Mouse (Mus musculus): ENCODE data around the gene Prrx1. TPM values are rescaled to one million over a fixed set of nuclear protein-coding genes. Genes with fewer than 3 reads are reported as not detected.

Prrx1 gene
- polyA plus RNA-seq, 1 experiment from 2014 or later, result 16.5 TPM

DNA sequence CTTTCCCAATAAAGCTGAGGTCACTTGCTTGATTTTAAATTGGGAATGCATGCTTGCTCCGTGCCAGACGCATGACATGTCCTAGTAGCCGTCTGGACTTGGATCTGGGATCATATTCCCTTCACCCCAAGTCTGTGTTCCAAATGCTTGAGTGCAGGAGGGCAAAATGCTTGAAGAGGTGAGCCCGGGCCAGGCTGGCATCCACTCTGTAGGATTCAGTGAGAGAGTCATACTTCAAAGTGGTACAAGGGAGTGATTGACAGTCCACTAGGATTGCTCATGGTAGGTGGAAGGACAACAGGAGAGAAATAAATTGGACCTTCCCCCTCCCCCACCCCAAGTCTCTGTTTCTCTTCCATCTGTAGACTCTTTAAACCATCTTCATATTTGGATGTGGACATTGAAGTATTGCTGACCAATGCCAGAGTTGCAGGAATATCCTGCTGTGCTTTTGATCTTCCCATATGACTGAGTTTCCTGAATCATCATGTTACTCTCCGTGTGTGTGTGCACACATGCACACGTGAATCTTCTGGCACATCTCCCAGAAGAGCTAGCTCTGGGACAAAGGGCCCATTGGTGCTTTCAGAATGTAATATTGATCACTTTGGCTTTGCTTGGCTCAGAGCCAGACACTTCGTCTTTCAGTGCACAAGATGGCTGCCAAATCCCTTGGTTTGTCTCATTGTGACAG is 25.2 kb upstream of the Prrx1 start:
- Histone ChIP-seq H3K4me1 (no peaks in the 10 kb centered on the region), H3K9me3 (replicated peaks) (no peaks in the 10 kb centered on the region), H3K4me3 (no peak overlapping the region), H3K27ac (replicated peaks) (no peak overlapping the region), H3K27me3 (ENCODE audit: low read depth, poor library complexity, severe bottlenecking) (no peaks in the 10 kb centered on the region), H3K36me3 (no peaks in the 10 kb centered on the region)
- WGBS, result 81% methylated on average over 7 of the region's 7 CpGs
- no peak for DNase-seq (ENCODE audit: low spot score)

DNA sequence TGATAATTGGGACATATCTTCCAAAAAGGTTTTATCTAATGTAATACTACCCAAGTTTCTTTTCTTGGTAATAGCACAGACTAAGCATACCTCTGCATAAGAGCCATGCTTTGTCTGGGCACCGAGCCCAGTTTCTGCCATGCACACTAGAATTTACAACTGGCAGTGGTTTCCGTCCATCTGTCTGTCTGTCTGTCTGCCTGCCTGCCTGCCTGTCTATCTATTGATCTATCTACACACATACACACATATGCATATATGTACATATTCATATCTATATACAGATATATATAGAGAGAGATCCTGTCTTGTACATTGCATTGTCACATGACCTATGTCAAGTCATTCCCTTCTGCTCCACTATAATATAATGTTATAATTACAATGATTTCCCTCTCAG is 24.3 kb upstream of the Prrx1 start:
- H3K27ac ChIP-seq (replicated peaks), result no peak overlapping the region
- DNase-seq (ENCODE audit: low spot score), result no peak
- H3K36me3 ChIP-seq, result no peaks in the 10 kb centered on the region
- H3K27me3 ChIP-seq (ENCODE audit: low read depth, poor library complexity, severe bottlenecking), result no peaks in the 10 kb centered on the region
- no peaks in the 10 kb centered on the region for H3K4me1 ChIP-seq
- whole genome bisulfite sequencing, result 89% methylated on average over 2 of the region's 2 CpGs
- H3K9me3 ChIP-seq (replicated peaks), result no peaks in the 10 kb centered on the region
- no peak overlapping the region for H3K4me3 ChIP-seq

DNA sequence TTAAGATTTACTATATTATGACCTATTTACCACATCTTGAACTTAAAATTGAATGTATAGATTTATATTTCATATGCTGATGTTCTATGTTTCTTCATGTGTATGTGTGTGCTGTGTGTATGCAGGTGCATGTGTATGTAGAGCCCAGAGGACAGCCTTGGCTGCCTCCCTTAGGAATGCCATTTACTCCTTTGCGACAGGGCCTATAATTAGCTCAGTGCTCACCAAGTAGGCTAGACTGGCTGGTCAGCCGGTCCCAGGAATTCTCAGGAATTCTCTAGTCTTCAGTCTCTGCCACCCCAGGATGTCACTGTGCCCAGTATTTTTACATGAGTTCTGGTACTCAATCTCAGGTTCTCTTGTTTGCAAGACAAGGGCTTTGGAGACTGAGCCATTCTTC is 13.8 kb upstream of the Prrx1 start:
- Histone ChIP-seq H3K4me3 (no peak overlapping the region), H3K27ac (replicated peaks) (no peak overlapping the region), H3K4me1 (no peaks in the 10 kb centered on the region), H3K36me3 (no peaks in the 10 kb centered on the region), H3K27me3 (ENCODE audit: low read depth, poor library complexity, severe bottlenecking) (no peaks in the 10 kb centered on the region), H3K9me3 (replicated peaks) (no peaks in the 10 kb centered on the region)
- no peak for DNase-seq (ENCODE audit: low spot score)
- WGBS, result 77% methylated on average over 2 of the region's 2 CpGs

GRCm38 (mm10) chr1:163319669-163320571 is 6.4 kb upstream of the Prrx1 start:
- Histone ChIP-seq H3K9me3 (replicated peaks) (no peaks in the 10 kb centered on the region), H3K4me1 (peaks cover 4% of the 10 kb centered on the region), H3K27me3 (ENCODE audit: low read depth, poor library complexity, severe bottlenecking) (peaks cover 29% of the 10 kb centered on the region), H3K4me3 (no peak overlapping the region), H3K36me3 (no peaks in the 10 kb centered on the region), H3K27ac (replicated peaks) (no peak overlapping the region)
- no peak for DNase-seq (ENCODE audit: low spot score)
- 75% methylated on average over 3 of the region's 3 CpGs for WGBS

DNA sequence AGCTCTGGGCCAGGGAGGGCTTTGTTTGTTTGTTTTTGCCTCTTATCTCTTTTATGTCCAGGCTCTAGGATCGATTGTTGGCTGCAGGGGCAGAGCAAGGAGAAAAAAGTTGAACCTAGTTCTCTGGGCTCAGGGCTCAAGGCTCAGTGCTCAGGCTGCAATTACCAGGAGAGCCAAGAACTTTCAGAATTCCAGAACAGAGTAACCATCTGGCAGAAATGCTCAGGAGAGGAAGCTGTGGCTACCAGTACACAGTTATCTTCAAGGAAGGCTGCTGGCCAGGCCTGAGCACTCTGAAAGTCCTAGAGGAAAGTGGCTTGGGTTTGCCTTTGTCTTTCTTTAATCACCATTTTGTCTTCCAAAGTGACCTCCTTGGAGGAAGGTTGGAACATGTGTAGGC is 3.4 kb upstream of the Prrx1 start:
- H3K9me3 ChIP-seq (replicated peaks), result no peaks in the 10 kb centered on the region
- no peak overlapping the region for H3K27ac ChIP-seq (replicated peaks)
- no peak for DNase-seq (ENCODE audit: low spot score)
- no peaks in the 10 kb centered on the region for H3K36me3 ChIP-seq
- WGBS, result 46% methylated on average over 1 of the region's 1 CpGs
- peaks cover 59% of the 10 kb centered on the region for H3K27me3 ChIP-seq (ENCODE audit: low read depth, poor library complexity, severe bottlenecking)
- H3K4me1 ChIP-seq, result peaks cover 33% of the 10 kb centered on the region
- no peak overlapping the region for H3K4me3 ChIP-seq

DNA sequence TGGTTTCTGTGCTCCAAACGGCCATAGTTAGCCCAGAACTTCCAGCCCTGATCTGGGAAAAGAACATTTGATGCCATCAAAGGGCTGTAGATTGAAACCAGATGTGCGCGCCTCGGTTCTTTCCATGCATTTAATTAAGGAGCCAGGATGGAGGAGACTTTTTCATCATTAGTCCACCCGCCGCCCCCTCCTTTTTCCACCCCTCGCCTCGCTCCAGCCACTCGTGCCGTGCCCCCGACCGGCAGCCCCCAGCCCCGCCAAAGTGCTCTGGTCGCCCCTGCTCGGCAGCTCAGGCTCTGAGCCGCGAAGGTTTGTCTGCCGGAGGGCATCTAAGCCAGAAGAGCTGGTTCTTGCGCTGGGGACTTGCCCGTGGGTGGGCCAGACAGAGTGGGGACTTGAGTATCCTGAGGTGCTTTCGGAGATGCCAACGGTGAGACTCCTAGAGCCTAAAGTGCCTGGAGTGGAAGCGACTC is 1.4 kb upstream of the Prrx1 start:
- peak; percentile 55 for DNase-seq (ENCODE audit: low spot score)
- H3K36me3 ChIP-seq, result no peaks in the 10 kb centered on the region
- H3K27me3 ChIP-seq (ENCODE audit: low read depth, poor library complexity, severe bottlenecking), result peaks cover 80% of the 10 kb centered on the region
- H3K27ac ChIP-seq (replicated peaks), result peak overlapping the region; percentile 38; the same call in 1 of the 2 replicates
- under 1% methylated on average over 23 of the region's 23 CpGs for WGBS
- peak overlapping the region; percentile 65 for H3K4me3 ChIP-seq
- peaks cover 43% of the 10 kb centered on the region for H3K4me1 ChIP-seq
- no peaks in the 10 kb centered on the region for H3K9me3 ChIP-seq (replicated peaks)

DNA sequence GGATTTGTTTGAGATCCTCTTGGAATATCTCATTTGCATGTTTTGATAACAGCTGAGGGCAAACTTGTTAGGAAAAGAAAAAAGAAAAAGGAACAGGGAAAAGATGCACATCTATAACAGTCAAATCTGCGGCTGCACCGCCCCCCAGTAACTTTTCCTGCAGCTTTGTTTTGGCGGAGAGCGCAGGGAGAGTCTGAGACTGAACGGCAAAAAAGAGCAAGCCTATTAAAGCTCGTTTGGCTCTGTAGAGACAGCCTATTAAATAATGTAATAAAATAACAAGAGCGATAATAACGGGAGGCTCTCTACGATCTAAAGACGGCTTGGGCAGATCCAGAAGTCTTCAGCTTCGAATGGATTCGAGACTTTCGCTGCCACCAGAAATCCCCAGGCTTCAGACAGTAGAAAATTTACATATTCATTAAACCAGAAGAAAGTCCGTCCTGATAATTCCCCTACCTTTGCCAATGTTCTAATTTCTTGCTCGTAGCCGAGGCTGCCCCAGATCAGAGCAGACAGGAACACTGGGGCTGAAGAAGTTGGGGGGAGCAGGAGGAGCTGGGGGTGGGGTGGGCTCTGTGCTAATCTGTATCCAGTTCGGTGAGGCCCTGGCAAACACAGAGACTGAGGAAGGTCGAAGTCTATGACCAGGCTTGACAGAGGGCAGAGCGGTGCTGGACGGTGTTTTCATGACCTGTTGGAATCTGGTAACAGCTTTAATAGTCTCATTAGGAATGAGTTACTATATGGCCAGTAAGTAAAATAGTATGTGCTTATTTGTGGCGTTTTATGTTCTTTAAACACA is 613 bp upstream of the Prrx1 start:
- peaks cover 50% of the 10 kb centered on the region for H3K4me1 ChIP-seq
- H3K4me3 ChIP-seq, result peak overlapping the region; percentile 65
- no peaks in the 10 kb centered on the region for H3K36me3 ChIP-seq
- no peak overlapping the region for H3K27ac ChIP-seq (replicated peaks)
- peak; percentile 57 for DNase-seq (ENCODE audit: low spot score)
- WGBS, result under 1% methylated on average over 21 of the region's 21 CpGs
- peaks cover 87% of the 10 kb centered on the region for H3K27me3 ChIP-seq (ENCODE audit: low read depth, poor library complexity, severe bottlenecking)
- H3K9me3 ChIP-seq (replicated peaks), result no peaks in the 10 kb centered on the region

DNA sequence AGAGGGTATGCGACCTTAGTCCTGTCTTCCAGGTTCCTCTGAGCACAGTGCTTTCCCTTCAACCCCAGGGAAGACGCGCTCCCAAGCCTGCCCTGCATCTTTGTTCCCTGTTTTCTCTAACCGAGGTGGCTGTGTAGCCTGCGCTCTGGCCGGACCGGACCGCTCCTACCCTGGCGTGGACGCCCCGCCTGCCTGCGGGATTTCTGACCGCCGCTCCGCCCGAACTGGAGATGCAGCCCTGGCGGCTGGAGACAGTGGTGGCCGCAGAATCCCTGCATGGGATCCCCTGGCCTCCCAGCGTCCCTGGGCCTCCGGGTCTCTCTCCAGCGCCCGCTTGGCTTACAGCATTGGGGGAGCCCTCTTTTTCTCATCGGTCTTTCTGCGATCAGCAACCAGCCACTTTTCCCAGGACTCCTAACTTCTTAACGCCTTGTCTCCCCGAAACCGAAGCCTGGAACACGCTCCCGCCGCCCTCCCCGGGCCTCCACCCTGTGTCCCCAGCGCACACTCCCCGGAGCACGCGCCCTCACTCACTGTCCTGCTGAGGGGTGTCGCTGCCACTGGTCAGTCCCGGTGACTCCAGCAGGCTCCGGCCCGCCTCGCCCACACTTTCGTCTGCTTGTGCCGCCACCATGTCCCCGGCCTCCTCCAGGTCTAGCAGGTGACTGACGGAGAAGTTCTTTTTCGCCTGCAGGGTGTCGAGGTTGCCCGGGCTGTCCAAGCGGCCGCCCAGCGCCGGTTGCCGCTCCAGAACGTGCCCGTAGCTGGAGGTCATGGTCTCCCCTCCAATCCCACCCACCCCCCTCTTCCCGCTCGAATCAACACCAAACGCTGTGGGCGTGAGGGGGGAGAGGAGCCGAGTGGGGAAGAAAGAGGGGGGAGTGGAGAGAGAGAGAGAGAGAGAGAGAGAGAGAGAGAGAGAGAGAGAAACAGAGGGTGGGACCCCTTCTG is 1.4 kb downstream of the Prrx1 start:
- peaks cover 69% of the 10 kb centered on the region for H3K4me1 ChIP-seq
- H3K27me3 ChIP-seq (ENCODE audit: low read depth, poor library complexity, severe bottlenecking), result peaks cover 99% of the 10 kb centered on the region
- WGBS, result under 1% methylated on average over 59 of the region's 59 CpGs
- peak overlapping the region; percentile 65 for H3K4me3 ChIP-seq
- DNase-seq (ENCODE audit: low spot score), result peak; percentile 70
- no peaks in the 10 kb centered on the region for H3K36me3 ChIP-seq
- H3K27ac ChIP-seq (replicated peaks), result peak overlapping the region; percentile 81
- H3K9me3 ChIP-seq (replicated peaks), result no peaks in the 10 kb centered on the region

- Histone ChIP-seq H3K27me3 (ENCODE audit: low read depth, poor library complexity, severe bottlenecking) (peaks cover 99% of the 10 kb centered on the region), H3K4me3 (peak overlapping the region; percentile 65), H3K27ac (replicated peaks) (peak overlapping the region; percentile 81), H3K4me1 (peaks cover 69% of the 10 kb centered on the region), H3K36me3 (no peaks in the 10 kb centered on the region), H3K9me3 (replicated peaks) (no peaks in the 10 kb centered on the region)
- no peak for DNase-seq (ENCODE audit: low spot score)
- 6% methylated on average over 13 of the region's 13 CpGs for WGBS
Measured at GRCm38 (mm10) chr1:163311006-163311836, 2.3 kb downstream of the Prrx1 start.

GRCm38 (mm10) chr1:163310023-163310754 is 3.3 kb downstream of the Prrx1 start:
- Histone ChIP-seq H3K27ac (replicated peaks) (no peak overlapping the region), H3K36me3 (no peaks in the 10 kb centered on the region), H3K9me3 (replicated peaks) (no peaks in the 10 kb centered on the region), H3K4me1 (peaks cover 67% of the 10 kb centered on the region), H3K4me3 (peak overlapping the region; percentile 28), H3K27me3 (ENCODE audit: low read depth, poor library complexity, severe bottlenecking) (peaks cover 91% of the 10 kb centered on the region)
- 6% methylated on average over 8 of the region's 8 CpGs for WGBS
- DNase-seq (ENCODE audit: low spot score), result no peak

Data from midbrain, embryonic 10.5 days (tissue).